Comparison of ENCODE assay signal across 28 mouse cellular contexts in the genomic region with DNA sequence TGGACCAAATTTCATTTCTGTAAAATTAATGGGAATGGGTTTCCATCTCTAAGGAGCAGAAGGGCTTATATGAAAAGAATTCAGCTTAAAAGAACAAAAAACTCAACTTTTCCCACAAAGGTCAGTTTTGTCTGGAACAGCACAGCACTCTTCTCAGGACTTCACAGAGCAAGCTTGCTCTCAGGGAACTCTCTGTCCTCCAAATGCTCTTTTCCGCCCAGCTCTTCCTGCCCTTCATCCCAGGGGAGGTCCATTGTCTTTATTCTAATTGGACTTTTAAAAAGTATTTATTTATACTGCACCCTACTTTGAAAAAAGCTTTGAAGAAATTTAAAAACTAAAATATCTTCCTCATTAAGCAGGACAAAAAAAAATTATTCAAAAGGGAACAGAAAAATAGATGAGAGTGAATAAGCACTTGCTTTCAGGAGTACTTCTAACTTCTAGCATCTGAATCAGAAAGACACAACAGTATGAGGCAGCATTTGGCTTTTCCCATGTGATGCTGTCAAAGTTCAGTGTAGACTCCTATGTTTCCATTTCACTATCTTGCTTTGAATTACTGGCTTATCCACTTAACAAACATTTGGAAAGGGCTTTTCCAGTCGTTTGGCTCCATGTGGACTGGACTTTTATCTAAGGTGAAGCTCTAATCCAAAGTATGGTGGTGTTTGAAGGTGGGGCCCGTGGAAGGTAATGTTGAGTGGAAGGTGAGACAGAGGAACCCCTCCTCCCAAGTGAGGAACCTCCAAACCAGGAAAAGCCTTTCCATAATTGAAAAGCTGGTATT. TPM values are rescaled to one million over a fixed set of nuclear protein-coding genes. Genes with fewer than 3 reads are reported as not detected.
DNase-seq lines count a peak whose midpoint lies in the region; ATAC-seq and TF ChIP-seq lines count a peak whose summit lies in the region.
"Had no signal": no experiment of that assay in that cellular context is flagged by ENCODE, and none has a peak within 500 bp of the region (broad histone marks: within the 10 kb centered on the region; RNA-seq: fewer than 3 reads in every experiment).

No protein-coding gene starts in this region.

- no peak for TF ChIP-seq EP300 in stomach, postnatal 0 days (optimal IDR thresholded peaks at IDR 0.05)

- H3K4me3 ChIP-seq in intestine, embryonic 15.5 days (replicated peaks), result no peak overlapping the region
- H3K4me3 ChIP-seq in intestine, postnatal 0 days (ENCODE audit: low read depth, low read length), result no peak overlapping the region
- H3K4me3 ChIP-seq in liver, adult 2 months (ENCODE audit: insufficient read depth, low read depth, low read length), result no peak overlapping the region
- no peak overlapping the region for H3K4me3 ChIP-seq in liver, embryonic 12.5 days
- no peak overlapping the region for H3K4me3 ChIP-seq in stomach, postnatal 0 days (ENCODE audit: low read depth, low read length)
- no peak overlapping the region for H3K4me3 ChIP-seq in kidney, embryonic 14.5 days (ENCODE audit: low read length)
- H3K4me3 ChIP-seq: embryonic facial prominence, embryonic 12.5 days; embryonic facial prominence, embryonic 15.5 days; heart, embryonic 15.5 days had no signal

- TF ChIP-seq CTCF in intestine, postnatal 0 days (IDR thresholded peaks at IDR 0.05; ENCODE audit: low read depth), result no peak
- no peak for TF ChIP-seq CTCF in liver, adult 2 months (IDR thresholded peaks at IDR 0.05; ENCODE audit: low read depth, low read length)
- no peak for TF ChIP-seq CTCF in stomach, postnatal 0 days (IDR thresholded peaks at IDR 0.05; ENCODE audit: low read depth)

- 0 out of 2 replicates have a peak, but pooled peaks cover 3% of the 10 kb centered on the region for H3K4me1 ChIP-seq in intestine, embryonic 15.5 days (replicated peaks)
- 0 out of 2 replicates have a peak, but pooled peaks cover 10% of the 10 kb centered on the region for H3K4me1 ChIP-seq in intestine, postnatal 0 days (replicated peaks; ENCODE audit: control insufficient read depth, insufficient read depth, low read length)
- H3K4me1 ChIP-seq in liver, adult 2 months (ENCODE audit: control insufficient read depth, insufficient read depth, low read length), result peaks cover 5% of the 10 kb centered on the region
- H3K4me1 ChIP-seq in liver, embryonic 12.5 days, result peaks cover 20% of the 10 kb centered on the region
- no peaks in the 10 kb centered on the region for H3K4me1 ChIP-seq in stomach, postnatal 0 days (replicated peaks; ENCODE audit: control insufficient read depth, insufficient read depth)
- no peaks in the 10 kb centered on the region for H3K4me1 ChIP-seq in kidney, embryonic 14.5 days (ENCODE audit: control insufficient read depth, insufficient read depth, low read length)
- H3K4me1 ChIP-seq: embryonic facial prominence, embryonic 12.5 days; embryonic facial prominence, embryonic 15.5 days; heart, embryonic 15.5 days had no signal

- WGBS in intestine, embryonic 15.5 days, result 58% methylated on average over 3 of the region's 3 CpGs
- 53% methylated on average over 3 of the region's 3 CpGs for WGBS in intestine, postnatal 0 days
- WGBS in liver, adult 2 months, result 45% methylated on average over 3 of the region's 3 CpGs
- 55% methylated on average over 3 of the region's 3 CpGs for WGBS in liver, embryonic 12.5 days (ENCODE audit: insufficient replicate concordance)
- 49% methylated on average over 3 of the region's 3 CpGs for WGBS in stomach, postnatal 0 days
- 74% methylated on average over 3 of the region's 3 CpGs for WGBS in kidney, embryonic 14.5 days

- no peaks in the 10 kb centered on the region for H3K27me3 ChIP-seq in intestine, embryonic 15.5 days (replicated peaks)
- H3K27me3 ChIP-seq in intestine, postnatal 0 days (replicated peaks; ENCODE audit: control insufficient read depth, insufficient read depth, low read length), result no peaks in the 10 kb centered on the region
- no peaks in the 10 kb centered on the region for H3K27me3 ChIP-seq in liver, adult 2 months (ENCODE audit: control insufficient read depth, insufficient read depth, low read length)
- H3K27me3 ChIP-seq in liver, embryonic 12.5 days (replicated peaks), result no peaks in the 10 kb centered on the region
- no peaks in the 10 kb centered on the region for H3K27me3 ChIP-seq in stomach, postnatal 0 days (ENCODE audit: control insufficient read depth, insufficient read depth, low read length)
- no peaks in the 10 kb centered on the region for H3K27me3 ChIP-seq in kidney, embryonic 14.5 days (ENCODE audit: control insufficient read depth, insufficient read depth, low read length)
- H3K27me3 ChIP-seq: embryonic facial prominence, embryonic 12.5 days; embryonic facial prominence, embryonic 15.5 days; heart, embryonic 15.5 days; Patski had no signal

- no peaks in the 10 kb centered on the region for H3K36me3 ChIP-seq in intestine, embryonic 15.5 days
- no peaks in the 10 kb centered on the region for H3K36me3 ChIP-seq in intestine, postnatal 0 days (ENCODE audit: control insufficient read depth, insufficient read depth)
- no peaks in the 10 kb centered on the region for H3K36me3 ChIP-seq in liver, adult 2 months (ENCODE audit: control insufficient read depth, insufficient read depth, low read length)
- H3K36me3 ChIP-seq in liver, embryonic 12.5 days, result no peaks in the 10 kb centered on the region
- H3K36me3 ChIP-seq in stomach, postnatal 0 days (ENCODE audit: control insufficient read depth, insufficient read depth, low read length), result no peaks in the 10 kb centered on the region
- H3K36me3 ChIP-seq in kidney, embryonic 14.5 days (ENCODE audit: control insufficient read depth, insufficient read depth, low read length), result no peaks in the 10 kb centered on the region
- H3K36me3 ChIP-seq: embryonic facial prominence, embryonic 12.5 days; embryonic facial prominence, embryonic 15.5 days; G1E; heart, embryonic 15.5 days had no signal

- no peak overlapping the region for H3K4me2 ChIP-seq in intestine, embryonic 15.5 days (replicated peaks)
- no peak overlapping the region for H3K4me2 ChIP-seq in intestine, postnatal 0 days (replicated peaks; ENCODE audit: low read depth)
- no peak overlapping the region for H3K4me2 ChIP-seq in liver, embryonic 12.5 days
- H3K4me2 ChIP-seq in stomach, postnatal 0 days (replicated peaks; ENCODE audit: low read depth), result no peak overlapping the region
- no peak overlapping the region for H3K4me2 ChIP-seq in kidney, embryonic 14.5 days (replicated peaks; ENCODE audit: low read depth, low read length)
- H3K4me2 ChIP-seq: embryonic facial prominence, embryonic 12.5 days; embryonic facial prominence, embryonic 15.5 days; heart, embryonic 11.5 days; heart, embryonic 15.5 days; hindbrain, embryonic 14.5 days had no signal

- H3K9ac ChIP-seq in intestine, embryonic 15.5 days, result no peak overlapping the region
- H3K9ac ChIP-seq in intestine, postnatal 0 days (ENCODE audit: low read depth, low read length), result no peak overlapping the region
- H3K9ac ChIP-seq in liver, adult 2 months (ENCODE audit: low read depth, low read length), result no peak overlapping the region
- H3K9ac ChIP-seq in liver, embryonic 12.5 days, result no peak overlapping the region
- no peak overlapping the region for H3K9ac ChIP-seq in stomach, postnatal 0 days (ENCODE audit: low read length)
- no peak overlapping the region for H3K9ac ChIP-seq in kidney, embryonic 14.5 days (ENCODE audit: low read depth, low read length)
- H3K9ac ChIP-seq: embryonic facial prominence, embryonic 12.5 days; embryonic facial prominence, embryonic 15.5 days; forebrain, postnatal 0 days; heart, embryonic 15.5 days; hindbrain, embryonic 14.5 days had no signal

- no peaks in the 10 kb centered on the region for H3K9me3 ChIP-seq in intestine, embryonic 15.5 days
- H3K9me3 ChIP-seq in intestine, postnatal 0 days (ENCODE audit: control insufficient read depth), result no peaks in the 10 kb centered on the region
- no peaks in the 10 kb centered on the region for H3K9me3 ChIP-seq in liver, embryonic 12.5 days (replicated peaks)
- H3K9me3 ChIP-seq in stomach, postnatal 0 days (ENCODE audit: control insufficient read depth, low read length), result no peaks in the 10 kb centered on the region
- no peaks in the 10 kb centered on the region for H3K9me3 ChIP-seq in kidney, embryonic 14.5 days (ENCODE audit: control insufficient read depth, low read length)
- H3K9me3 ChIP-seq: embryonic facial prominence, embryonic 12.5 days; embryonic facial prominence, embryonic 15.5 days; G1E; heart, embryonic 15.5 days had no signal

- DNase-seq in heart, adult 11 months, result peak; percentile 82
- DNase-seq in heart, adult 9 months (ENCODE audit: low spot score in 2 of 2), result no peak
- peak; percentile 64 for DNase-seq in liver, adult 2 months (ENCODE audit: extremely low read depth, low read depth, low spot score)
- peak; percentile 29 for DNase-seq in stomach, postnatal 0 days (ENCODE audit: low spot score)
- DNase-seq: adrenal gland, postnatal 10 days; adrenal gland, postnatal 36 days; B cell, adult 2 months; cerebellum, adult 11 months; cerebellum, adult 8-10 months; cerebellum, postnatal 14 days; forebrain, postnatal 0 days; gastrocnemius, postnatal 36 days; heart, postnatal 10 days; heart, postnatal 4 days; kidney, adult 18-20 months had no signal

- TF ChIP-seq POLR2A in liver, adult 2 months (IDR thresholded peaks at IDR 0.05; ENCODE audit: extremely low read depth, insufficient read depth, low read length), result no peak

- no peak overlapping the region for H3K27ac ChIP-seq in intestine, embryonic 15.5 days
- H3K27ac ChIP-seq in intestine, postnatal 0 days (ENCODE audit: low read depth, low read length), result no peak overlapping the region
- no peak overlapping the region for H3K27ac ChIP-seq in liver, adult 2 months (replicated peaks; ENCODE audit: insufficient read depth, low read depth, low read length)
- no peak overlapping the region for H3K27ac ChIP-seq in liver, embryonic 12.5 days
- H3K27ac ChIP-seq in stomach, postnatal 0 days (replicated peaks), result no peak overlapping the region
- H3K27ac ChIP-seq in kidney, embryonic 14.5 days (ENCODE audit: low read depth, low read length), result no peak overlapping the region
- H3K27ac ChIP-seq: embryonic facial prominence, embryonic 12.5 days; embryonic facial prominence, embryonic 15.5 days; heart, embryonic 15.5 days; hindbrain, embryonic 14.5 days; hindbrain, postnatal 0 days had no signal

- no peaks in the 10 kb centered on the region for H3K79me2 ChIP-seq in liver, adult 2 months (ENCODE audit: control insufficient read depth, insufficient read depth, low read length)

- ATAC-seq in intestine, embryonic 15.5 days, result peak; percentile 46
- no peak for ATAC-seq in intestine, postnatal 0 days
- ATAC-seq in liver, embryonic 12.5 days, result no peak
- ATAC-seq in stomach, postnatal 0 days (ENCODE audit: low FRiP score, low TSS enrichment), result peak; percentile 51
- no peak for ATAC-seq in kidney, embryonic 14.5 days (ENCODE audit: low FRiP score, low TSS enrichment)
- ATAC-seq: forebrain, embryonic 14.5 days; forebrain, postnatal 0 days; hindbrain, postnatal 0 days; Patski had no signal

RNA-seq across cellular contexts. Expression of a gene that starts 19.8 kb away (rescaled TPM):
- 8.8 and 11.9 TPM in 2 replicates for polyA plus RNA-seq in intestine, embryonic 15.5 days (2015; fragmentation: Nextera tagmentation; extraction: Ambion mirVana)
- 13.8 and 15.1 TPM in 2 replicates for polyA plus RNA-seq in intestine, postnatal 0 days (2015; fragmentation: Nextera tagmentation; extraction: Ambion mirVana)
- 8.1 and 8.5 TPM in 2 replicates for total RNA-seq in liver, adult 2 months (2014; rRNA removed)
- polyA plus RNA-seq in liver, adult 2 months (2012; rRNA removed), result 5.6 and 6.2 TPM in 2 replicates
- 4.8 and 5.5 TPM in 2 replicates for polyA plus RNA-seq in liver, embryonic 12.5 days (2016; fragmentation: Nextera tagmentation; extraction: Ambion mirVana)
- polyA plus RNA-seq in stomach, postnatal 0 days (2015; fragmentation: Nextera tagmentation; extraction: Ambion mirVana), result 15.1 and 18.4 TPM in 2 replicates
- polyA plus RNA-seq in kidney, embryonic 14.5 days (2014; fragmentation: Nextera tagmentation; extraction: Ambion mirVana), result 4.6 and 9.1 TPM in 2 replicates

Comparison
In these comparisons a context has a peak if more than half of its experiments do, and no peak if none do; other contexts are left out.
1. DNase-seq: peak in heart, adult 11 months (single experiment), liver, adult 2 months (single experiment) and stomach, postnatal 0 days (single experiment); none in heart, adult 9 months (0 of 2).
2. ATAC-seq: peak in intestine, embryonic 15.5 days (single experiment) and stomach, postnatal 0 days (single experiment); none in intestine, postnatal 0 days (single experiment), liver, embryonic 12.5 days (single experiment) and kidney, embryonic 14.5 days (single experiment).